Mouse (Mus musculus): ENCODE measurements around the gene Apol9b. TPM values are rescaled to one million over a fixed set of nuclear protein-coding genes. Genes with fewer than 3 reads are reported as not detected.

Gene Apol9b
- polyA plus RNA-seq, 1 experiment from 2014 or later: not detected

DNA sequence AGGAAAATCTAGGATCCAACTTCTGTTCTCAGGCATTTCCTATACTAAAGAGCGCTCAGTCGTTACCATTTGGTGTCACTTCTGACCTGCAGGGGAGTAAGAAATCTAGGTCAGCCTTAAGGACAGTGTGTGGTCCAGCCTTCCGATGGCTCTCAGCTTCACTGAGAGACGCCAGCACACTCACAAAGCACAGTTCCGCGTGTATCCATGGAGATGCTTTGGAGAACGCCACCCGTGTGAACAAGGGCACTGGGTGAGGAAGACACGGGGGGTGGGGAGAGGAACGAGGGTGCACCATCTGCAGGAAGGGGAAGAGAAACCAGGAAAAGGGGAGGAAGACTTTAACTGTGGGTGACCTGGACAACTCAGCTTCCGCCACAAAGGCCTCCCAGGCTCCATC is 23.6 kb downstream of the Apol9b start:
- WGBS: 60% methylated on average over 11 of the region's 11 CpGs
- ATAC-seq (ENCODE audit: low FRiP score, low read depth): no peak
- H3K9ac ChIP-seq (replicated peaks): no peak overlapping the region

DNA sequence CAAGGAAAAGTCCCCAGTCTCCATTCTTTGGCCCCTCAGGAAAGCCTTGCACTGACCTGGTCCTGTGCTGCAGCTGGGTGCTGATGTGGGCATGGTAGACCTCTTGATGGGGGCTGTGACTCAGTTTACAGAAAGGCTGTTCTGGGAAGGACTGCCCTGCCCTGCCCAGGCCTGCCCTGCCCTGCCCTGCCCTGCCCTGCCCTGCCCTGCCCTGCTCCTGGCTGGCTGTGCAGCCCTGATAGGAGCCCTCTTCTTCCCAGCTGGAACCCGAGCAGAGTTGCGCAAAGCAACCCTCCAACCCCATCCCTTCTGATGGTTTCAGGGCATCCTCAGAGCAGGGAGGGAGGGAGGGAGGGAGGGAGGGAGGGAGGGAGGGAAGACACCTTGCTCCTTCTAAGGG is 26.3 kb downstream of the Apol9b start:
- Histone ChIP-seq H3K4me3 (no peak overlapping the region), H3K4me1 (no peaks in the 10 kb centered on the region), H3K4me2 (replicated peaks) (no peak overlapping the region), H3K9ac (replicated peaks) (no peak overlapping the region), H3K9me3 (no peaks in the 10 kb centered on the region), H3K36me3 (no peaks in the 10 kb centered on the region), H3K27ac (replicated peaks) (no peak overlapping the region), H3K27me3 (0 out of 2 replicates have a peak, but pooled peaks cover 3% of the 10 kb centered on the region)
- ATAC-seq (ENCODE audit: low FRiP score, low read depth): no peak
- 50% methylated on average over 1 of the region's 2 CpGs for WGBS

More for the DNA sequence above, 23.6 kb downstream of the Apol9b start:
- H3K36me3 ChIP-seq: no peaks in the 10 kb centered on the region
- no peak overlapping the region for H3K4me2 ChIP-seq (replicated peaks)
- H3K4me3 ChIP-seq: no peak overlapping the region
- no peaks in the 10 kb centered on the region for H3K4me1 ChIP-seq
- no peak overlapping the region for H3K27ac ChIP-seq (replicated peaks)
- no peaks in the 10 kb centered on the region for H3K9me3 ChIP-seq
- 0 out of 2 replicates have a peak, but pooled peaks cover 3% of the 10 kb centered on the region for H3K27me3 ChIP-seq

DNA sequence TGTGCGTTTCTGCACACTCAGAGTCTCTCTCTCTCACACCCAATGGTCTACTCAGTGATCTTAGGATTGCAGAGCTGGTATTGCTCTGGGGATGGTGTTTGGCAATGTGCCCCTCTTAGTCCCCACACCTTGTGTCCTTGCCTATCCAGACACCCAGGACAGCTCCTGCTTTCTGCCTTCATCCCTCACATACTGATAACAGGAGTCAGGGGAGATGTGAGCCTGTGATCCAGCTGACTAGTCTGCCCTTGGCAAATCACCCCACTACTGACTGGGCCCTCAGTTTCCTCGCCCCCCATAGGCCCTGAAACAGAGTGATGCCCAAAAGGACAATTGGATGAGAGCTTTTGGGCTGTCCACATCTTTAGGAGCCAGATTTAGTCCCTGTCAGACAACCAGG is 27.2 kb downstream of the Apol9b start:
- no peaks in the 10 kb centered on the region for H3K4me1 ChIP-seq
- WGBS: 70% methylated on average over 2 of the region's 2 CpGs
- H3K9me3 ChIP-seq: no peaks in the 10 kb centered on the region
- H3K27me3 ChIP-seq: 0 out of 2 replicates have a peak, but pooled peaks cover 3% of the 10 kb centered on the region
- ATAC-seq (ENCODE audit: low FRiP score, low read depth): no peak
- H3K36me3 ChIP-seq: peaks cover 2% of the 10 kb centered on the region; the same call in 1 of the 2 replicates
- no peak overlapping the region for H3K9ac ChIP-seq (replicated peaks)
- no peak overlapping the region for H3K27ac ChIP-seq (replicated peaks)
- H3K4me2 ChIP-seq (replicated peaks): no peak overlapping the region
- H3K4me3 ChIP-seq: no peak overlapping the region

DNA sequence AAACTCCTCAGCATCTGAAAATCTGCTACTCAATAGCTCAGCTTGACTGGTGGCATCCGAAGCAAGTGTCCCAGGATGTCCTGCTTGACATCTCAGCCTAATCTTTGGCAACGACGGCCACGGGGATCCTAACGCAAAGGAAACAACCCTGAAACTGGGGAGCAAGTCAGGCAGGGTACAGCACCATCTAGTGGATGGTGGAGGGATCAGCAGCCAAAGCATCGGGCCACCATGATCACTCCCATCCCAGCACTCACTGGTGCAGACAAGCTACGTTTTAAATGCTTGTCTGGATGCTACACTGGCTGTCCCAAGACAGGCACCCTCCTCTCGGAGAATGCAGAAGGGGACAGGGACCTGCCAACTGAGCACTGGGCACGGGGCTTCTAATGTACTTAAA is 28.0 kb downstream of the Apol9b start, which contains the start of gene Apol8:
Gene Apol8, minus strand, starts transcription at position 156 of the 400 bp plus-strand sequence.
- H3K4me1 ChIP-seq: no peaks in the 10 kb centered on the region
- no peak within 1 kb of the TSS for H3K9ac ChIP-seq (replicated peaks)
- H3K27me3 ChIP-seq: 0 out of 2 replicates have a peak, but pooled peaks cover 3% of the 10 kb centered on the region
- no peak within 1 kb of the TSS for H3K27ac ChIP-seq (replicated peaks)
- no peak within 1 kb of the TSS for H3K4me3 ChIP-seq
- no peaks in the 10 kb centered on the region for H3K9me3 ChIP-seq
- H3K36me3 ChIP-seq: peaks cover 9% of the 10 kb centered on the region
- WGBS: 6% methylated on average over 9 of the region's 9 CpGs
- no peak for ATAC-seq (ENCODE audit: low FRiP score, low read depth)
- no peak within 1 kb of the TSS for H3K4me2 ChIP-seq (replicated peaks)

DNA sequence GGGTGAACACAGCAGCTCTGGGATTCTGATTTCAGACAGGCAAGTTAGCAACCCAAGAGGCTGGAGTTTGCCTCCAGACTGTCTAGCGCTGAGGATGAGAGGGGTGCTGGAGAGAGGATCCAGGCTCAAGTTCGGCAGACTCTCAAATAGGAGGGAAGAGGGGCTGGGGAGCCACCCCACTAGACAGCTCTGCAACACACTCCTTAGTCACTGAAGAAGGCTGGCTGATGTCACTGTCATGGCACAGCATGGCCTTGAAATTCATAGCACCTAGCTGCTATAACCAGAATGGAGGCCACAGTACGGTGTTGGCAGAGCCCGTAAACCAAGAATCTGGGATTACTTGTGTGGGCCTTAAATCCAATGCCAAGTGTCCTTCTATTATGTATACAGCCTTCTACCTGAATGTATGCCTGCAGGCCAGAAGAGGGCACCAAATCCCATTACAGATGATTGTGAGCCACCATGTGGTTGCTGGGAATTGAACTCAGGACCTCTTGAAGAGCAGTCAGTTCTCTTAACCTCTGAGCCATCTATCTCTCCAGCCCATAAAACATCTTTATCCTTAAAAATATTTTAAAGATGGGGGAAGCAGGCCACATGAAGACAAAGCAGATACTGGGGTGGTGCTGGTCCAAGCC is 28.9 kb downstream of the Apol9b start:
- H3K9me3 ChIP-seq: no peaks in the 10 kb centered on the region
- 83% methylated on average over 4 of the region's 4 CpGs for WGBS
- no peak overlapping the region for H3K4me2 ChIP-seq (replicated peaks)
- ATAC-seq (ENCODE audit: low FRiP score, low read depth): no peak
- H3K4me3 ChIP-seq: no peak overlapping the region
- H3K36me3 ChIP-seq: peaks cover 14% of the 10 kb centered on the region
- H3K27me3 ChIP-seq: 0 out of 2 replicates have a peak, but pooled peaks cover 3% of the 10 kb centered on the region
- H3K27ac ChIP-seq (replicated peaks): no peak overlapping the region
- no peaks in the 10 kb centered on the region for H3K4me1 ChIP-seq
- no peak overlapping the region for H3K9ac ChIP-seq (replicated peaks)

DNA sequence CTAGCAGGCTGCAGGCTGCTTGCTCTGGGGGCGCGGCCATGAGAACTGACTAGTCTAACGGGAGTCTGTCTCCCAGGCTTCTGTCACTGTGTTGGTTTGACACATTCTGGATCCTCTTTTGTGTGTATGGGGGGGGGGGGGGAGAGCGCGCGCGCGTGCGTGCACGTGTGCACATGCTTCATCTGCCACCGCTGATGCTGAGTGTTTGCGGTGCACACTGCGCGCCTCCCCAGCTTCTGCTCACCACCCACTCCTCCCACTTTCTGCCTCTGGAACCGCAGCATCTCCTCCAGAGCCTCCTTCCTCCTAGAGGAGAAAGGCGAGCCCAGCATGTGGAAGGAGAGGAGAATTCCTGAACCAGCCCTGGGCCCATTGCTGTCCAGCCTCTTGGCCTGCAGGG is 31.2 kb downstream of the Apol9b start:
- H3K27me3 ChIP-seq: 0 out of 2 replicates have a peak, but pooled peaks cover 3% of the 10 kb centered on the region
- no peak for ATAC-seq (ENCODE audit: low FRiP score, low read depth)
- H3K36me3 ChIP-seq: peaks cover 36% of the 10 kb centered on the region
- H3K4me1 ChIP-seq: no peaks in the 10 kb centered on the region
- WGBS: 86% methylated on average over 14 of the region's 16 CpGs
- H3K27ac ChIP-seq (replicated peaks): no peak overlapping the region
- no peak overlapping the region for H3K4me3 ChIP-seq
- no peaks in the 10 kb centered on the region for H3K9me3 ChIP-seq
- no peak overlapping the region for H3K9ac ChIP-seq (replicated peaks)
- no peak overlapping the region for H3K4me2 ChIP-seq (replicated peaks)

DNA sequence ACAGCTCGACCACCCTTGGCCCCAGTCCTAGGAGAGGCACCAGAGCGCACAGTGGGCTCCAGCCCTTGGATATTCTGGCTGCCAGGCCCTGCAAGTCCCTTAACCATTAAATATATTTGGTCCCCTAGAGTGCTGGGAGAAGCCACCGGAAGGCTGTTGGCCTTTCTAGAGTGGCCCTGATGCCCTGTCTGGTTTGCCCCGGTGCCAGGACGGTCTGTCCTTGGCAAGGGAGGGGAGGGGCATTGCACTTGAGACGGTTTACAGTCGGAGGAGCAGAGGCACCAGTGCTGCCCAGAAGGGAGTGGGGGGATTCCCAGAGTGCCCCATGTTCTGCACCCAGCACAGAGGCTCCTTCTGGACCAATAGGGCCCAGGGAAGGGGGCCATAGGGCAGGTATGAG is 32.2 kb downstream of the Apol9b start:
- H3K4me2 ChIP-seq (replicated peaks): no peak overlapping the region

DNA sequence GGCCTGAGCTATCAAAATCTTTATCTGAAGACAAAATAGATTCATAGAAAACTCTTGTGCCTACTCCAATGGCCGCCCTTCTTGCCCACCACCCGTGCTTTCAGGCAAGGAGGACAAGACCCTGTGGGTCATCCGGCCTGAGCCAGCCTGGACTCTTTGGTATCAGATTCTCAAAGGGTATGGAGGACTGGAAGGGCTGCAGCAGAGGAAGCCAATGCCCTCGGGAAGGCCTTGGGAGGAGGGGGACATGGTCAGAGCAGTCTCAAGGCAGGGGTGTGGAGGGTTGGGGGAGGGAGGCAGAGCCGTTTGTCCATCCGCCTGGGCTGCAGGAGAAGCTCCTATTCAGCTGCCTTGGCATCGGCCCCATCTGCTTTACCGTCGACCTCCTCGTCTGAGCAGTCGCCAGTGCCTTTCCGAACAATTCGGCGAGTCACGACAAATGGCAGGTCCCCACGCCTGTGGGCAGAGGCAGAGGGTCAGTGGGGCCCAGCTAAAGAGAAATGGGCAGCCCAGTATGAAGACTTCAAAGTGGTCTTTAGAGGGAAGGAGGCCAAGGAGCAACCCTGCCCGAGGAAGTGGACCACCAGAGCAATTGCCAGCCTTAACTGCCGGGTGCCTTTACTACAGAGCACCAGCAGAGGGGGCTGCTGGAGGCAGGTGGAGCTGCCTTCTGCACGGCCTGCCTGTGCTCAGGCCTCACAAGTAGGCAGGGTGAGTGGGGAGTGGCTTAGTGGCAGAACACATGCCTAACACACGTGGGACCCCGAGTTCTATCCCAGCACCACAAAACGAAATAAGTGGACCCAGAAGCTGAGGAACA is 32.9 kb downstream of the Apol9b start:
- no peaks in the 10 kb centered on the region for H3K4me1 ChIP-seq
- H3K9ac ChIP-seq (replicated peaks): no peak overlapping the region
- H3K4me3 ChIP-seq: no peak overlapping the region
- no peaks in the 10 kb centered on the region for H3K9me3 ChIP-seq
- H3K27me3 ChIP-seq: no peaks in the 10 kb centered on the region
- no peak overlapping the region for H3K4me2 ChIP-seq (replicated peaks)
- H3K36me3 ChIP-seq: peaks cover 53% of the 10 kb centered on the region
- no peak for ATAC-seq (ENCODE audit: low FRiP score, low read depth)
- 81% methylated on average over 22 of the region's 22 CpGs for WGBS
- no peak overlapping the region for H3K27ac ChIP-seq (replicated peaks)

More for the DNA sequence above, 32.2 kb downstream of the Apol9b start:
- ATAC-seq (ENCODE audit: low FRiP score, low read depth): no peak
- no peak overlapping the region for H3K27ac ChIP-seq (replicated peaks)
- no peak overlapping the region for H3K9ac ChIP-seq (replicated peaks)
- no peaks in the 10 kb centered on the region for H3K9me3 ChIP-seq
- no peaks in the 10 kb centered on the region for H3K4me1 ChIP-seq
- H3K27me3 ChIP-seq: 0 out of 2 replicates have a peak, but pooled peaks cover 1% of the 10 kb centered on the region
- no peak overlapping the region for H3K4me3 ChIP-seq
- peaks cover 46% of the 10 kb centered on the region for H3K36me3 ChIP-seq
- whole genome bisulfite sequencing: 88% methylated on average over 7 of the region's 7 CpGs

DNA sequence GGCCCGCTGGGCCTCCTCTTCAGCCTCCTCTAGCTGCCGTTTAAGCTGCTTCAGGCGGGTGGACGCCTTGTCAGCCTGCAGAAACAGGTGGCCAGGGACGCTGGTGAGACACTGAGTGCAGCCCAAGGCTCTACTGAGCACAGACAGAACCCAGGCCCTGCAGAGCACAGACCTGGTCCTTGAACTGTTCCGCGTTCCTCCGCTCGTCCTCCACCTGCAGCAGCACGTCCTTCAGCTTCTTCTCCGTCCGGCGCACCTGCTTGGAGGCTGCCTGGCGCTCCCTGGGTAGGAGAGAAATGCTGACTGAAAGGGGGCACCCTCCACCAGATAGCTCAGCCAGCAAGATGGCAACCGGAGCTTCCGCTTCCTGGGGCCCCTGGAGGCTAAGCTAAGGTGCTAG is 34.2 kb downstream of the Apol9b start:
- Histone ChIP-seq H3K9me3 (no peaks in the 10 kb centered on the region), H3K27ac (replicated peaks) (no peak overlapping the region), H3K4me3 (no peak overlapping the region), H3K36me3 (peaks cover 66% of the 10 kb centered on the region), H3K4me1 (no peaks in the 10 kb centered on the region), H3K9ac (replicated peaks) (no peak overlapping the region), H3K4me2 (replicated peaks) (no peak overlapping the region), H3K27me3 (no peaks in the 10 kb centered on the region)
- no peak for ATAC-seq (ENCODE audit: low FRiP score, low read depth)
- 94% methylated on average over 16 of the region's 16 CpGs for WGBS

DNA sequence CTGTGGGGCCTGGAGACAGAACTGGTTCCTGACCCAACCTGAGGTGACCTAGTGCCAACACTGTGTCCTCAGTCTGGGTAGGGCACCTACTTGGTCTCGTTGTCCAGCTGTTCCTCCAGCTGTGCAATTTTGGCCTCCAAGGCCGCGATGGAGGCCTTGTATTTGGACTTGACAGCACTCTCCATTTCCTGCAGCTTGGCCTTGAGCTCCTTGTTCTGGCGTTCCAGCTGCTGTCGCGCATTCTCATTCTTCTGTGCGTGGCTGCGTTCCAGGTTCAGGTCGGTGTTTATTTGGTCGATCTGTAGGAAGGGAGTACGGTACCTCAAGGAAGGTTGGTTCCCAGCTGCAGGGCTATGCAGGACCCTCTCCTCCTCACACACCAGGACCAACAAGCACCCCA is 34.9 kb downstream of the Apol9b start:
- H3K4me2 ChIP-seq (replicated peaks): no peak overlapping the region
- no peak overlapping the region for H3K4me3 ChIP-seq
- H3K4me1 ChIP-seq: no peaks in the 10 kb centered on the region
- H3K9me3 ChIP-seq: no peaks in the 10 kb centered on the region
- no peak overlapping the region for H3K27ac ChIP-seq (replicated peaks)
- ATAC-seq (ENCODE audit: low FRiP score, low read depth): no peak
- H3K27me3 ChIP-seq: no peaks in the 10 kb centered on the region
- H3K9ac ChIP-seq (replicated peaks): no peak overlapping the region
- H3K36me3 ChIP-seq: peaks cover 73% of the 10 kb centered on the region
- WGBS: 95% methylated on average over 11 of the region's 11 CpGs

DNA sequence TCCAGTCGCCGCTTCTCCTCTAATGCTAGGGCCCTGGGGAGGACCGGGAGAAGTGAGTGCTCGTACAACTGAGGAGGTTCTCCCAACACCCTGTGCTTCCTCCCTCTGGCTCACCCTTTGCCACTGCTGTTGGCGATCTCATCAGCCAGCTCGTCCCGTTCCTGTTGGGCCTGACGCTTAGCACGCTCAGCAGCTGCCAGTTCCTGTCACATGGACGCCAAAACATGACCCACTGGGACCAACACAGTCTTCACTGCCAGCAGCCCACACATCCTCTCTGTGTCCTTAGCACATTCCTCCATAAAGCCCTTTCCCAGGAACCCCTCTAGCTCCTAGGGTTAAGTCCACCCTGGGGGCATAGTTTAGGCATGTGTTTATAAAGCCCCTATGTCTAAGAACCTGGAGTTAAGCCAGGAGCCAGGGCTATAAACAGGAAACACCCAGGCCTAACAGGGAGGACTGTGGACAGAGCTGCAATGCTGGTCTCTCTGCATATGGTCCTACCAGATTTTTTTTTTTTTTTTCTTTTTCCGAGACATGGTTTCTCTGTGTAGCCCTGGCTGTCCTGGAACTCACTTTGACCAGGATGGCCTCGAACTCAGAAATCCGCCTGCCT is 35.7 kb downstream of the Apol9b start:
- H3K4me3 ChIP-seq: no peak overlapping the region
- no peaks in the 10 kb centered on the region for H3K9me3 ChIP-seq
- no peak for ATAC-seq (ENCODE audit: low FRiP score, low read depth)
- no peak overlapping the region for H3K9ac ChIP-seq (replicated peaks)
- 89% methylated on average over 13 of the region's 13 CpGs for WGBS
- no peaks in the 10 kb centered on the region for H3K27me3 ChIP-seq
- peaks cover 81% of the 10 kb centered on the region for H3K36me3 ChIP-seq
- H3K27ac ChIP-seq (replicated peaks): no peak overlapping the region
- H3K4me1 ChIP-seq: no peaks in the 10 kb centered on the region
- no peak overlapping the region for H3K4me2 ChIP-seq (replicated peaks)

All from midbrain, embryonic 12.5 days (tissue).